Mouse (Mus musculus) MEL (cell line): ENCODE results near the gene Ndrg3.

ENCODE experiments used
- CTCF ChIP-seq, 3 experiments: IDR thresholded peaks in 2 of 3; conservative IDR thresholded peaks in 1 of 3; 2 replicates each; pipeline ENCODE4 v1.5.1; 2011 to 2012; ENCODE audit warnings: low read length in 3 of 3, low read depth in 2 of 3, mild to moderate bottlenecking in 2 of 3, improper control_type of control experiment in 1 of 3, inconsistent platforms in 1 of 3, mixed read lengths in 1 of 3, moderate library complexity in 1 of 3; ENCODE audit not compliant: control insufficient read depth in 1 of 3, insufficient read depth in 1 of 3, poor library complexity in 1 of 3, severe bottlenecking in 1 of 3
- GATA1 ChIP-seq: IDR thresholded peaks from 2 replicates; pipeline ENCODE4 v1.6.1; 2011; ENCODE audit warnings: low read depth, low read length, improper control_type of control experiment
- HCFC1 ChIP-seq: IDR thresholded peaks from 2 replicates; pipeline ENCODE4 v1.6.1; 2012; ENCODE audit warnings: low read depth, mild to moderate bottlenecking, inconsistent platforms, low read length, improper control_type of control experiment, moderate library complexity
- JUND ChIP-seq: IDR thresholded peaks from 2 replicates; pipeline ENCODE4 v1.6.1; 2011; ENCODE audit warnings: low read depth, mild to moderate bottlenecking, improper control_type of control experiment, low read length
- MAX ChIP-seq: IDR thresholded peaks from 2 replicates; pipeline ENCODE4 v1.6.1; 2011; ENCODE audit warnings: low read length, improper control_type of control experiment
- POLR2A ChIP-seq, 2 experiments: IDR thresholded peaks; 2 replicates each; pipeline ENCODE4 v1.6.1; 2011 to 2012; ENCODE audit warnings: low read length in 2 of 2, mild to moderate bottlenecking in 2 of 2, control low read depth in 1 of 2, improper control_type of control experiment in 1 of 2, low read depth in 1 of 2, moderate library complexity in 1 of 2; ENCODE audit not compliant: control insufficient read depth in 1 of 2, insufficient read depth in 1 of 2, poor library complexity in 1 of 2
- RAD21 ChIP-seq: IDR thresholded peaks from 2 replicates; pipeline ENCODE4 v1.6.1; 2011; ENCODE audit warnings: mild to moderate bottlenecking, low read depth, low read length, improper control_type of control experiment
- SMC3 ChIP-seq: IDR thresholded peaks from 2 replicates; pipeline ENCODE4 v1.6.1; 2011; ENCODE audit warnings: low read depth, low read length, improper control_type of control experiment
- TAL1 ChIP-seq: IDR thresholded peaks from 2 replicates; pipeline ENCODE4 v1.6.1; 2012; ENCODE audit warnings: mild to moderate bottlenecking, inconsistent platforms, low read length, moderate library complexity, mixed read lengths
- UBTF ChIP-seq: IDR thresholded peaks from 2 replicates; pipeline ENCODE4 v1.6.1; 2012; ENCODE audit warnings: low read depth, mild to moderate bottlenecking, inconsistent platforms, low read length, improper control_type of control experiment, moderate library complexity, borderline replicate concordance; ENCODE audit not compliant: insufficient read depth

DNA sequence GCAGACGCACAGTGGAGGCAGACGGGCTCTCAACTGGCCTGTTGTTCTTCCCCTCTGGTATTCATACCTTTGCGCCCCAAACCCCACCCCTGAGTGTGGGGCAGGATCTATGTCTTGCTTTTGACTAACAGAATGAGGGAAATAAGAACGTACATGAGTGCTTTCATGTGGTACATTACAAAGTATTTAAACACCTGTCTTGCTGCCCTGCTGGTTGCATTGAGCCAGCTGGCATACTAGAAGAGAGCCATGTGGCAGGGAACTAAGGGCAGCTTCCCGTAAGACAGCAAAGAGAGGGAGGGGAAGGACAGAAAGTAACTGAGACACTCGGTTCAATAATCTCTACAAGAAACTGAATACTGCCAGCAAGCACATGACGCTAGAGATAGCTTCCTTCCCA lies 21.6 kb downstream of the Ndrg3 start:
- TF ChIP-seq CTCF (IDR thresholded peaks at IDR 0.05 in 2 of 3, conservative IDR thresholded peaks at IDR 0.05 in 1 of 3; ENCODE audit: control insufficient read depth in 1 of 3, insufficient read depth in 1 of 3, low read depth in 2 of 3, low read length in 3 of 3, poor library complexity in 1 of 3, severe bottlenecking in 1 of 3): no peak
- TF ChIP-seq SMC3: no peak
- no peak for TF ChIP-seq HCFC1
- no peak for TF ChIP-seq GATA1
- TF ChIP-seq JUND: no peak
- no peak for TF ChIP-seq UBTF
- TF ChIP-seq POLR2A (IDR thresholded peaks at IDR 0.05; ENCODE audit: control insufficient read depth in 1 of 2, insufficient read depth in 1 of 2, low read depth in 1 of 2, low read length in 2 of 2, poor library complexity in 1 of 2): no peak
- no peak for TF ChIP-seq MAX
- no peak for TF ChIP-seq RAD21
- TF ChIP-seq TAL1: no peak
